Mouse (Mus musculus) G1E (cell line): ENCODE measurements around the gene 4930415O20Rik.

Experiments used
- CTCF ChIP-seq: IDR thresholded peaks from 2 replicates; pipeline ENCODE4 v1.5.1; 2012; ENCODE audit warnings: low read depth, low read length, inconsistent platforms, mixed read lengths
- GATA1 ChIP-seq: IDR thresholded peaks from 2 replicates; pipeline ENCODE4 v1.6.1; 2012; ENCODE audit warnings: borderline replicate concordance, low read length, inconsistent platforms, mixed read lengths

- TF ChIP-seq CTCF (no peak), GATA1 (no peak)
Observed at GRCm38 (mm10) chr15:98604041-98604575, 33.3 kb downstream of the 4930415O20Rik start.
